Comparison of ENCODE assay signal across 8 mouse cellular contexts in genomic region chr15:99670964-99671670, GRCm38 (mm10). TPM values are rescaled to one million over a fixed set of nuclear protein-coding genes. Genes with fewer than 3 reads are reported as not detected.
DNase-seq lines count a peak whose midpoint lies in the region; ATAC-seq and TF ChIP-seq lines count a peak whose summit lies in the region.
"Had no signal": no experiment of that assay in that cellular context is flagged by ENCODE, and none has a peak within 500 bp of the region (broad histone marks: within the 10 kb centered on the region; RNA-seq: fewer than 3 reads in every experiment).

No protein-coding gene starts in this region.

- H3K27ac ChIP-seq in lung, embryonic 14.5 days (ENCODE audit: low read depth): no peak overlapping the region
- H3K27ac ChIP-seq in forebrain, embryonic 10.5 days: peak overlapping the region; percentile 79
- H3K27ac ChIP-seq in limb, embryonic 12.5 days: no peak overlapping the region
- no peak overlapping the region for H3K27ac ChIP-seq in small intestine, adult 2 months (ENCODE audit: insufficient read depth, low read depth, low read length)
- H3K27ac ChIP-seq: macrophage had no signal

- peak overlapping the region; percentile 41 for H3K9ac ChIP-seq in lung, embryonic 14.5 days
- H3K9ac ChIP-seq in limb, embryonic 12.5 days (replicated peaks): peak overlapping the region; percentile 59

- peak overlapping the region; percentile 47 for H3K4me3 ChIP-seq in lung, embryonic 14.5 days (ENCODE audit: low read depth, low read length)
- H3K4me3 ChIP-seq in forebrain, embryonic 10.5 days: peak overlapping the region; percentile 75
- H3K4me3 ChIP-seq in limb, embryonic 12.5 days (replicated peaks): peak overlapping the region; percentile 62
- peak overlapping the region; percentile 46 for H3K4me3 ChIP-seq in small intestine, adult 2 months (ENCODE audit: low read depth, low read length)

- ATAC-seq in lung, embryonic 14.5 days (ENCODE audit: insufficient read depth): peak; percentile 21; the same call in 1 of the 2 replicates
- no peak for ATAC-seq in limb, embryonic 12.5 days (ENCODE audit: insufficient number of reproducible peaks, insufficient read depth, low FRiP score, low TSS enrichment, low read depth)

- H3K27me3 ChIP-seq in lung, embryonic 14.5 days (ENCODE audit: insufficient read depth, low read length): peaks cover 50% of the 10 kb centered on the region
- H3K27me3 ChIP-seq in forebrain, embryonic 10.5 days (ENCODE audit: poor library complexity, severe bottlenecking): peaks cover 86% of the 10 kb centered on the region
- H3K27me3 ChIP-seq in limb, embryonic 12.5 days: peaks cover 82% of the 10 kb centered on the region
- peaks cover 21% of the 10 kb centered on the region for H3K27me3 ChIP-seq in small intestine, adult 2 months (ENCODE audit: control insufficient read depth, insufficient read depth, low read length)

- no peaks in the 10 kb centered on the region for H3K36me3 ChIP-seq in lung, embryonic 14.5 days (ENCODE audit: insufficient read depth)
- no peaks in the 10 kb centered on the region for H3K36me3 ChIP-seq in forebrain, embryonic 10.5 days (replicated peaks)
- H3K36me3 ChIP-seq in limb, embryonic 12.5 days: no peaks in the 10 kb centered on the region
- no peaks in the 10 kb centered on the region for H3K36me3 ChIP-seq in small intestine, adult 2 months (ENCODE audit: control insufficient read depth, insufficient read depth, low read length)

- no peak for TF ChIP-seq CTCF in lung, embryonic 14.5 days (IDR thresholded peaks at IDR 0.05; ENCODE audit: low read depth)
- no peak for TF ChIP-seq CTCF in small intestine, adult 2 months (IDR thresholded peaks at IDR 0.05; ENCODE audit: extremely low read depth, insufficient read length, insufficient replicate concordance, low read depth, low read length)

- WGBS in lung, embryonic 14.5 days: 8% methylated on average over 16 of the region's 17 CpGs
- 12% methylated on average over 14 of the region's 17 CpGs for WGBS in forebrain, embryonic 10.5 days
- WGBS in limb, embryonic 12.5 days: 7% methylated on average over 16 of the region's 17 CpGs
- 10% methylated on average over 14 of the region's 17 CpGs for WGBS in small intestine, adult 2 months

- peak overlapping the region; percentile 94 for H3K4me2 ChIP-seq in lung, embryonic 14.5 days
- peak overlapping the region; percentile 99 for H3K4me2 ChIP-seq in limb, embryonic 12.5 days

- TF ChIP-seq POLR2A in small intestine, adult 2 months (IDR thresholded peaks at IDR 0.05; ENCODE audit: low read depth, low read length): no peak

- DNase-seq in lung, embryonic 14.5 days: no peak
- DNase-seq in lung, adult 18-20 months: no peak
- DNase-seq in forebrain, embryonic 10.5 days (ENCODE audit: extremely low spot score, low spot score): no peak
- DNase-seq in adrenal gland, adult 8-10 months: no peak
- DNase-seq in ovary, postnatal 36 days (ENCODE audit: low spot score): no peak

- H3K4me1 ChIP-seq in lung, embryonic 14.5 days (ENCODE audit: insufficient read depth): 0 out of 2 replicates have a peak, but pooled peaks cover 2% of the 10 kb centered on the region
- peaks cover 35% of the 10 kb centered on the region for H3K4me1 ChIP-seq in forebrain, embryonic 10.5 days
- H3K4me1 ChIP-seq in limb, embryonic 12.5 days (replicated peaks): peaks cover 14% of the 10 kb centered on the region
- H3K4me1 ChIP-seq in small intestine, adult 2 months (ENCODE audit: control insufficient read depth, insufficient read depth, insufficient read length, low read length): no peaks in the 10 kb centered on the region

- H3K9me3 ChIP-seq in lung, embryonic 14.5 days (ENCODE audit: low read depth, low read length): no peaks in the 10 kb centered on the region
- H3K9me3 ChIP-seq in forebrain, embryonic 10.5 days: no peaks in the 10 kb centered on the region; the same call in 1 of the 2 replicates
- H3K9me3 ChIP-seq in limb, embryonic 12.5 days: no peaks in the 10 kb centered on the region

RNA-seq across cellular contexts. Expression of gene Asic1, which starts 0.9 kb away (rescaled TPM):
- polyA plus RNA-seq in lung, embryonic 14.5 days (2014; fragmentation: Nextera tagmentation; extraction: Ambion mirVana): 0.54 and 0.83 TPM in 2 replicates
- 2.2 and 2.4 TPM in 2 replicates for polyA plus RNA-seq in forebrain, embryonic 10.5 days (2016; fragmentation: Nextera tagmentation; extraction: Ambion mirVana)
- 1.6 TPM in 2 replicates for polyA plus RNA-seq in limb, embryonic 12.5 days (2016; fragmentation: Nextera tagmentation; extraction: Ambion mirVana)
- polyA plus RNA-seq in small intestine, adult 2 months (2012; rRNA removed): 0.30 and 0.70 TPM in 2 replicates
- 1 to 10 TPM; 1.4 to 2.5 (median 1.8) TPM for total RNA-seq in adrenal gland, adult 8-10 months (2022)

RNA-seq across cellular contexts. Expression of gene Racgap1, which starts 19.7 kb away (rescaled TPM):
- 153 and 157 TPM in 2 replicates for polyA plus RNA-seq in lung, embryonic 14.5 days (2014; fragmentation: Nextera tagmentation; extraction: Ambion mirVana)
- 193 and 201 TPM in 2 replicates for polyA plus RNA-seq in forebrain, embryonic 10.5 days (2016; fragmentation: Nextera tagmentation; extraction: Ambion mirVana)
- polyA plus RNA-seq in limb, embryonic 12.5 days (2016; fragmentation: Nextera tagmentation; extraction: Ambion mirVana): 139 and 143 TPM in 2 replicates
- polyA plus RNA-seq in small intestine, adult 2 months (2012; rRNA removed): 6.8 and 12.5 TPM in 2 replicates
- total RNA-seq in adrenal gland, adult 8-10 months (2022): 1 to 10 TPM; 2.5 to 5.6 (median 4.8) TPM

RNA-seq across cellular contexts. Expression of gene Smarcd1, which starts 30.8 kb away (rescaled TPM):
- polyA plus RNA-seq in lung, embryonic 14.5 days (2014; fragmentation: Nextera tagmentation; extraction: Ambion mirVana): 52.5 and 63.5 TPM in 2 replicates
- 91.5 TPM in 2 replicates for polyA plus RNA-seq in forebrain, embryonic 10.5 days (2016; fragmentation: Nextera tagmentation; extraction: Ambion mirVana)
- 71.3 and 74.9 TPM in 2 replicates for polyA plus RNA-seq in limb, embryonic 12.5 days (2016; fragmentation: Nextera tagmentation; extraction: Ambion mirVana)
- polyA plus RNA-seq in small intestine, adult 2 months (2012; rRNA removed): 9.5 and 23.8 TPM in 2 replicates
- 10 to 100 TPM; 45.2 to 90.5 (median 62.8) TPM for total RNA-seq in adrenal gland, adult 8-10 months (2022)

RNA-seq across cellular contexts. Expression of gene Gm17349, which starts 34.2 kb away (rescaled TPM):
- not detected in 2 replicates for polyA plus RNA-seq in lung, embryonic 14.5 days (2014; fragmentation: Nextera tagmentation; extraction: Ambion mirVana)
- polyA plus RNA-seq in forebrain, embryonic 10.5 days (2016; fragmentation: Nextera tagmentation; extraction: Ambion mirVana): not detected in 2 replicates
- polyA plus RNA-seq in limb, embryonic 12.5 days (2016; fragmentation: Nextera tagmentation; extraction: Ambion mirVana): not detected in 2 replicates
- polyA plus RNA-seq in small intestine, adult 2 months (2012; rRNA removed): 3.0 TPM in 1 of 2 replicates, not detected in the other
- 10 to 100 TPM; 30.4 to 55.2 (median 34.8) TPM for total RNA-seq in adrenal gland, adult 8-10 months (2022)
- polyA plus RNA-seq: macrophage had no signal

RNA-seq across cellular contexts. Expression of gene Gpd1, which starts 46.2 kb away (rescaled TPM):
- polyA plus RNA-seq in lung, embryonic 14.5 days (2014; fragmentation: Nextera tagmentation; extraction: Ambion mirVana): 0.31 and 0.58 TPM in 2 replicates
- 0.38 and 0.54 TPM in 2 replicates for polyA plus RNA-seq in forebrain, embryonic 10.5 days (2016; fragmentation: Nextera tagmentation; extraction: Ambion mirVana)
- polyA plus RNA-seq in limb, embryonic 12.5 days (2016; fragmentation: Nextera tagmentation; extraction: Ambion mirVana): 0.51 and 0.58 TPM in 2 replicates
- polyA plus RNA-seq in small intestine, adult 2 months (2012; rRNA removed): 246 and 260 TPM in 2 replicates
- total RNA-seq in adrenal gland, adult 8-10 months (2022): 100 to 1,000 TPM; 189 to 666 (median 461) TPM

Comparison
In these comparisons a context has a peak if more than half of its experiments do, and no peak if none do; other contexts are left out.
1. RNA of gene Racgap1, which starts 19.7 kb away (polyA plus RNA-seq): 193 to 201 TPM in forebrain, embryonic 10.5 days, 153 to 157 TPM in lung, embryonic 14.5 days and 139 to 143 TPM in limb, embryonic 12.5 days; 6.8 to 12.5 TPM in small intestine, adult 2 months; every median in the first group is over 10 times any median in the second.
2. Peak in every context shown above with its lines, with median percentiles within 50 percentile points of each other: H3K4me3 ChIP-seq.